Mouse (Mus musculus): ENCODE measurements around the gene Baz2a. TPM values are rescaled to one million over a fixed set of nuclear protein-coding genes. Genes with fewer than 3 reads are reported as not detected.

Baz2a gene
- polyA plus RNA-seq, 1 experiment from 2014 or later: 10.1 TPM

- WGBS: 77% methylated on average over 8 of the region's 8 CpGs
- ATAC-seq (ENCODE audit: insufficient read depth, low FRiP score, low read depth): no peak
- H3K9me3 ChIP-seq: no peaks in the 10 kb centered on the region
- peaks cover 50% of the 10 kb centered on the region for H3K36me3 ChIP-seq
- H3K4me2 ChIP-seq: no peak overlapping the region
- H3K27ac ChIP-seq: peak overlapping the region; percentile 7; the same call in 1 of the 2 replicates
- no peak overlapping the region for H3K4me3 ChIP-seq (replicated peaks)
- no peaks in the 10 kb centered on the region for H3K4me1 ChIP-seq
- no peak overlapping the region for H3K9ac ChIP-seq
- no peaks in the 10 kb centered on the region for H3K27me3 ChIP-seq (replicated peaks)
Observed at GRCm38 (mm10) chr10:128128143-128128542, 36.8 kb downstream of the Baz2a start.

DNA sequence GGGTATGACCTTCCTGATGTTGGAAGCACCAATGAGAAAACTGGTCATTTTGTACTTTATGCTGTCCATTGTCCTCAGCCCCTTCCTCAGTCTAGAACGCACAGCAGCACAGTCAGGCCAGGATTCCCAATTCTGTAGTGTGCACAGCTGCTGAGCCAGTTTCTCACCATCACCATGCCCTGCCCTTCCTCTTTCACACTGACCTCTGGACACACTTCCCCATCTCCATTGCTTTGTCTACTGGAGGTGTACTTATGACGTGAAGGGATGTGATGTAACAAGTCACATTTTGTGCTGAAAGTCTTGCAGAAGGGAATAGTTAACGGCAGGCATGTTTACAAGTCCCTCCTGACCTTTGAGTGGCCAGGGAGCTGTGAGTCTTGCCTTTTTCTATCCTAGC lies 39.9 kb downstream of the Baz2a start:
- Histone ChIP-seq H3K36me3 (peaks cover 33% of the 10 kb centered on the region), H3K4me3 (replicated peaks) (no peak overlapping the region), H3K27ac (no peak overlapping the region), H3K4me2 (no peak overlapping the region), H3K27me3 (replicated peaks) (no peaks in the 10 kb centered on the region), H3K9me3 (no peaks in the 10 kb centered on the region), H3K4me1 (no peaks in the 10 kb centered on the region), H3K9ac (no peak overlapping the region)
- no peak for ATAC-seq (ENCODE audit: insufficient read depth, low FRiP score, low read depth)
- WGBS: 60% methylated on average over 3 of the region's 3 CpGs

- H3K27ac ChIP-seq: no peak overlapping the region
- H3K27me3 ChIP-seq (replicated peaks): no peaks in the 10 kb centered on the region
- H3K9me3 ChIP-seq: no peaks in the 10 kb centered on the region
- no peak for ATAC-seq (ENCODE audit: insufficient read depth, low FRiP score, low read depth)
- H3K36me3 ChIP-seq: peaks cover 31% of the 10 kb centered on the region
- no peaks in the 10 kb centered on the region for H3K4me1 ChIP-seq
- H3K4me3 ChIP-seq (replicated peaks): no peak overlapping the region
- no peak overlapping the region for H3K9ac ChIP-seq
- H3K4me2 ChIP-seq: no peak overlapping the region
Observed at GRCm38 (mm10) chr10:128131812-128132211, 40.4 kb downstream of the Baz2a start.

GRCm38 (mm10) chr10:128133650-128134332 lies 42.4 kb downstream of the Baz2a start:
- Histone ChIP-seq H3K4me1 (no peaks in the 10 kb centered on the region), H3K27me3 (replicated peaks) (no peaks in the 10 kb centered on the region), H3K9me3 (no peaks in the 10 kb centered on the region), H3K4me2 (no peak overlapping the region), H3K9ac (no peak overlapping the region), H3K27ac (no peak overlapping the region), H3K4me3 (replicated peaks) (no peak overlapping the region), H3K36me3 (peaks cover 26% of the 10 kb centered on the region)
- ATAC-seq (ENCODE audit: insufficient read depth, low FRiP score, low read depth): no peak
- 59% methylated on average over 13 of the region's 13 CpGs for WGBS

DNA sequence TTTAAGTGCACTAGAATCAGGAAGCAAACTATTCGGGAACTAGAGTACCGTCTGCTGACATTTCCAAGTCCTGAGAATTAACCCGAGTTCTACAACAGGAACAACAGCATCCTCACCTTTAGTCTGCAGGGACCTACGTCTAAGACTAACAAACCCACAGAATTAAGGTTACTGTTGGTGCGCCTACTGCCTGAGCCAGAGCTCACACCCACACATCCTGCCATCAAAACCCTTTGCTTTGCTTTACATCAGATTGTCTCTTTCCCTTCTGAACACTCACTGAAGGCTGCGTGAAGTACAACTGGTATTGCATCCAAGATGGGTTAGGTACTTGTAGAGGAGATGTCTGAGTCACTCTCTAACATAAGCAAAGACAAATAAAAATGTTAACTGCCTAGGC lies 44.0 kb downstream of the Baz2a start:
- H3K27ac ChIP-seq: no peak overlapping the region
- no peak for ATAC-seq (ENCODE audit: insufficient read depth, low FRiP score, low read depth)
- H3K27me3 ChIP-seq (replicated peaks): no peaks in the 10 kb centered on the region
- 89% methylated on average over 6 of the region's 6 CpGs for WGBS
- no peak overlapping the region for H3K9ac ChIP-seq
- H3K4me2 ChIP-seq: no peak overlapping the region
- no peaks in the 10 kb centered on the region for H3K4me1 ChIP-seq
- H3K36me3 ChIP-seq: peaks cover 28% of the 10 kb centered on the region
- no peaks in the 10 kb centered on the region for H3K9me3 ChIP-seq
- no peak overlapping the region for H3K4me3 ChIP-seq (replicated peaks)

DNA sequence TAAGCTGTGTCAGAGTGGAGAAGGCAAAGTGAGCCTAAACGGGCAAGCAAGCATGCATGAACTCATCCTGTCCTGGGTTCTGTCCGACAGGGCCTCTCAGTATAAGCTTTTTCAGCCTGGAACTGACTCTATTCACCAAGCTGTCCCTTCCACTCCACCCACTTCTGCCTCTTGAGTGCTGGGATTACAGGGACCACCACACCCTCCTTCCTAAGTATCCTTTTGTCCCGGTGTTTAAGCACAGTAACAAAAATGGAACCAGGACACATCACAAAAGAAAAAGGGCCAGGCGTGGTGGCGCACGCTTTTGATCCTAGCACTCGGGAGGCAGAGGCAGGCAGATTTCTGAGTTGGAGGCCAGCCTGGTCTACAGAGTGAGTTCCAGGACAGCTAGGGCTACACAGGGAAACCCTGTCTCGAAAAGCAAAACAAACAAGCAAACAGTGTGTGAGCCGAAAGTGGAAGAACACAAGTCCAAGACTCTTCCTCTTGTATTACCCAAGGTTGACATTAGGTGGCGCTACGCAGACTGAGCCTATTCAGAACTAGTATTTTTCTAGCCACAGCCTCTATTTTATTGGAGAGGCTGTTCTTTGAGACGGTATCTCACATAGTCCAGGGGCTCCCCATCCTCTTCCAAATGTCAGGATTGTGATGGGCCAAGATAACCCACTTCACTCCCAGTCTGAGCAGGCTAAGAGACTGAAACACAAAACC lies 49.0 kb downstream of the Baz2a start:
- Histone ChIP-seq H3K4me1 (no peaks in the 10 kb centered on the region), H3K9ac (no peak overlapping the region), H3K36me3 (peaks cover 29% of the 10 kb centered on the region), H3K4me2 (no peak overlapping the region), H3K27me3 (replicated peaks) (no peaks in the 10 kb centered on the region), H3K9me3 (no peaks in the 10 kb centered on the region), H3K4me3 (replicated peaks) (no peak overlapping the region), H3K27ac (no peak overlapping the region)
- no peak for ATAC-seq (ENCODE audit: insufficient read depth, low FRiP score, low read depth)
- 69% methylated on average over 12 of the region's 12 CpGs for WGBS

- H3K9ac ChIP-seq: no peak overlapping the region
- WGBS: 65% methylated on average over 2 of the region's 2 CpGs
- no peak overlapping the region for H3K4me2 ChIP-seq
- peaks cover 25% of the 10 kb centered on the region for H3K36me3 ChIP-seq
- H3K4me1 ChIP-seq: no peaks in the 10 kb centered on the region
- H3K4me3 ChIP-seq (replicated peaks): no peak overlapping the region
- H3K27ac ChIP-seq: no peak overlapping the region
- H3K9me3 ChIP-seq: no peaks in the 10 kb centered on the region
- H3K27me3 ChIP-seq (replicated peaks): no peaks in the 10 kb centered on the region
- ATAC-seq (ENCODE audit: insufficient read depth, low FRiP score, low read depth): no peak
Observed at GRCm38 (mm10) chr10:128142165-128142564, 50.8 kb downstream of the Baz2a start.

DNA sequence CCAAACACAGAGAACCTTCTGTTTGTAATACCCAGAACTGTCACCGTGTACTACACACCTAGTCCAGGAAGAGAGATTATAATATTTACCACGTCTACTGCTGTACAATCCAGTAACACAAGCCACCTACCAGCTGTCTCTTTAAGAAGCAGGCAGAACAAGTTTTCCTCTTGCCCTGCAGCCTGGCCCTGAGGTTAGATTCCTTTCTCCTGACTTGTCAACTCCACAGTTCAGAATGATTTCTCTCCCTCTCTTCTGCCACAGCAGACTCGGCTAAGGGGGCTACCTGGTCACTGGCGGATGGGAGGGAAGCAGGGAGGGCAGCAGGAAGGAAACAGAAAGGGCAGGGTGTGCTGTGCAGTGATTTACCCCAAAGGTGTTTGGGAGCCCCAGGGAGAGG lies 52.3 kb downstream of the Baz2a start:
- Histone ChIP-seq H3K9me3 (no peaks in the 10 kb centered on the region), H3K4me1 (no peaks in the 10 kb centered on the region), H3K4me3 (replicated peaks) (no peak overlapping the region), H3K4me2 (no peak overlapping the region), H3K27ac (peak overlapping the region; percentile 72), H3K27me3 (replicated peaks) (no peaks in the 10 kb centered on the region), H3K36me3 (peaks cover 19% of the 10 kb centered on the region), H3K9ac (no peak overlapping the region)
- WGBS: 37% methylated on average over 4 of the region's 4 CpGs
- ATAC-seq (ENCODE audit: insufficient read depth, low FRiP score, low read depth): peak; percentile 29

DNA sequence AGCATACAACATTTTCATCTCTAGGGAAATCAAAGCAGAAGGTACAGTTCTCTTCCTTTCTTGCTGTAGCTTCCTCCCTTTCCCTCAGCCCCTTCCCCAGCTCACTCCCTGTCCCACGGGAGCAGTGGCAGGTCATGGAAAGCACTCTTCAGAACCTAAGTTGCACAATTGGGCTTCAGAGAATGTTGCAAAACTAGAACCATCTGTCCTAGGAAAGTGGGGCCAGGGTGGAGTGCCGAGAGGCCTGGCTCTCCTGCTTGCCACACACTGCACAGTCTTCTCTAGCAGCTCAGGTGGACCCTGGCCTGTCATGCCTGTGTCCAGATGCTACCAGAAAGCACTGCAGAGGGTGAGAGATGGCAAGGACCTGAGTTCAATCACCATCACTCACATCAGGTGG lies 53.6 kb downstream of the Baz2a start:
- Histone ChIP-seq H3K27me3 (replicated peaks) (no peaks in the 10 kb centered on the region), H3K4me2 (no peak overlapping the region), H3K4me3 (replicated peaks) (no peak overlapping the region), H3K4me1 (peaks cover 5% of the 10 kb centered on the region; the same call in 1 of the 2 replicates), H3K9me3 (no peaks in the 10 kb centered on the region), H3K9ac (no peak overlapping the region), H3K36me3 (peaks cover 16% of the 10 kb centered on the region), H3K27ac (peak overlapping the region; percentile 44; the same call in 1 of the 2 replicates)
- no peak for ATAC-seq (ENCODE audit: insufficient read depth, low FRiP score, low read depth)
- WGBS: 73% methylated on average over 2 of the region's 2 CpGs

- WGBS: 68% methylated on average over 5 of the region's 5 CpGs
- ATAC-seq (ENCODE audit: insufficient read depth, low FRiP score, low read depth): no peak
- Histone ChIP-seq H3K4me1 (peaks cover 15% of the 10 kb centered on the region), H3K27me3 (replicated peaks) (no peaks in the 10 kb centered on the region), H3K36me3 (0 out of 2 replicates have a peak, but pooled peaks cover 9% of the 10 kb centered on the region), H3K9ac (no peak overlapping the region), H3K9me3 (no peaks in the 10 kb centered on the region), H3K27ac (peak overlapping the region; percentile 90), H3K4me3 (replicated peaks) (no peak overlapping the region; the same call in 1 of the 2 replicates), H3K4me2 (peak overlapping the region; percentile 44)
Observed at GRCm38 (mm10) chr10:128148789-128149365, 57.5 kb downstream of the Baz2a start.

- Histone ChIP-seq H3K9ac (no peak overlapping the region), H3K27me3 (replicated peaks) (no peaks in the 10 kb centered on the region), H3K4me2 (peak overlapping the region; percentile 44), H3K9me3 (no peaks in the 10 kb centered on the region), H3K4me3 (replicated peaks) (peak overlapping the region; percentile 10; the same call in 1 of the 2 replicates), H3K27ac (peak overlapping the region; percentile 90), H3K4me1 (peaks cover 19% of the 10 kb centered on the region), H3K36me3 (0 out of 2 replicates have a peak, but pooled peaks cover 9% of the 10 kb centered on the region)
- peak; percentile 95 for ATAC-seq (ENCODE audit: insufficient read depth, low FRiP score, low read depth)
- under 1% methylated on average over 5 of the region's 5 CpGs for WGBS
Observed at GRCm38 (mm10) chr10:128149592-128149991, 58.2 kb downstream of the Baz2a start.

DNA sequence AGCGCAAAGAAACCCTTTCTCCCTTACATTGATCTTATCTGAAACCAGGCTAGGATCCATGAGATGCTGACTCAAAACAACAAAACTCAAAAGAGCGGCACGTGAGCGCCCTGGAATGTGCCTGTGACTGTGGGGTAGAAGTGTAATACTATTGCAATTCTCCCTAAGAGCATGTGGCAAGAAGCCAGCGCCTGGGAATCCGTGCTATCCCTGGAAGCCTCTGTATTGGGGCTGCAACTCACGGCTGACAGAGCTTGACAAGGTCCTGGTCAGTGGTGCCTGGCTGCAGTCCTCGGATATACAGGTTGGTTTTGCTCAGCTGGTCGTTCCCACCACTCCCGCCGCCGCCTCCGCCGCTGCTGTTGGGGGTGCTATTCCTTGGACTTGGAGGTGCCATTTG lies 59.6 kb downstream of the Baz2a start:
- no peak overlapping the region for H3K4me2 ChIP-seq
- no peak for ATAC-seq (ENCODE audit: insufficient read depth, low FRiP score, low read depth)
- H3K9me3 ChIP-seq: no peaks in the 10 kb centered on the region
- WGBS: 66% methylated on average over 14 of the region's 14 CpGs
- peaks cover 19% of the 10 kb centered on the region for H3K4me1 ChIP-seq
- no peaks in the 10 kb centered on the region for H3K27me3 ChIP-seq (replicated peaks)
- no peak overlapping the region for H3K9ac ChIP-seq
- H3K27ac ChIP-seq: peak overlapping the region; percentile 68; the same call in 1 of the 2 replicates
- no peak overlapping the region for H3K4me3 ChIP-seq (replicated peaks)
- 0 out of 2 replicates have a peak, but pooled peaks cover 5% of the 10 kb centered on the region for H3K36me3 ChIP-seq

Data from stomach, embryonic 15.5 days (tissue).